Mouse (Mus musculus): ENCODE measurements around the gene Upp2.

The Upp2 gene

DNA sequence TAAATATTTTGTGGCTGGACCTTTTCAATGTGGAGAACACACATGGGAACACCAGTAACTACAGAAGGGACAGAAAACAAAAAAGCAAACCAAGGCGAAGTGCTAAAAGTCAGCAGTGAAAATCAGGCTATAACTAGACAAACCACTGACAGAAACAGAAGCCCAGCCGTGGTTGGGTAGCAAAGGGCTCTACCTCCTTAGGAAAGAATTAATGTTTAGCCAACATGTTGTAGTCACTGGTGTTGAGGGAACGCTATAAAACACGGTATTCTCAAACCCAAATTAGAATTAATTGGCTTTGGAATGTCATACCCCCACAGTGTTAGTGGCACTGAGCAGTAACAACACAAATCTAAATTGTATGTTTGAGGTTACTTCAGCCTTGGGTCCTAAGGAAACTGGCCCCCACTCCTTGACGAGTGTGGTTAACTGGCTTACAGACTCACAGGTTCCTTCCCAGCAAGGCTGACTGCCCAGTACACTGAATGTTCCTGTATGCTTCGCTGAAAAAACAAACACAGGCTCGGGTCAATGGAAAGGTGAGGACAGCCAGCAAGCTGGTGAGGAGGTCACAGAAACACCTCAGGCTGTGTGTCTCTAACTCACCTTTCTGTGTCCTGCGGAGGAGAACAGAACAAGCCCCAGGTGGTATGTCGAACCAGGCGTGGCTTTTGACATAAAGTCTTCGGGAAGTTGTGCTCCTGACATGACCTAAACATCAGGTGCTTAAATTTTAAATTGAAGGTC is 180.6 kb downstream of the Upp2 start:
- in situ Hi-C loops (cut with MboI; ENCODE audit: low sequenced_read_pairs), result no loop called here

DNA sequence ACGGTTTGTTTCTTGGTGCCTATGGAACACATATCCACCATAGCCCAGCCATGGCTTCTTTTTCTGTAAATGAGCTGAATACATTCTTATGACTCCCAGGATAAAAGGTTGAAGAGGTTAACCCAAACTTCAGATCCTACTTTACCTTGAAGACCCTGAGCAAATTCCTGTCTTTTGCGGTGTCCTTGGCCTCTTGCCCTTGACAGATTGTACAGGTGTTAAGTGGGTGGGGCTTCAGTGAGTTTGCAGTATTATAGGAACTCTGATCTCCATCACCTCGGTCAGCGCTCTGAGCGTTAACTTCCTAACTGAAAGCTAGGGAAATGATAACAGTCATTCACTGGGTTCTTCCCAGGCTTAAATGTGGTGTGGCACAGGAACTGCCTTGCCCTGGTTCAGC is 181.2 kb downstream of the Upp2 start:
- in situ Hi-C loops (cut with MboI; ENCODE audit: low sequenced_read_pairs), result no loop called here

DNA sequence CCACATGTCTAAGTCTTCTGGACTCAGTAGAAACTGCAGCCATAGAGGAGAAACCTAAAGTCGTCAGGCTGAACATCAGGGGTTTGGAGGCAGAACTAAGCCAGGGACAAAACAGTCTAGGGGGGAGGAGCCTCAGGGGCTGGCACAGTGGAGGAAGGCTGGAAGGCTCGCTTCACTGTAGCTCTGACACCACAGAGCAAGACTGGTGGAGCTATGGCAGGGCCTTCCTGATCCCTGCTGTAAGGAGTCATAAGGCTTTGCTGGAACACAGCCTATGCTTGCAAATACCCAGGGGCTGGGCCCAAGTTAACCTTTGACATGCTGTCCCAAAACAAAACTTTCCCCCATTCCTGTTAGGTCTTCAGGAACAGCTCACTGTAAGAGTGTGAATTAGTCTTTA is 185.8 kb downstream of the Upp2 start:
- in situ Hi-C loops (cut with MboI; ENCODE audit: low sequenced_read_pairs), result no loop called here

DNA sequence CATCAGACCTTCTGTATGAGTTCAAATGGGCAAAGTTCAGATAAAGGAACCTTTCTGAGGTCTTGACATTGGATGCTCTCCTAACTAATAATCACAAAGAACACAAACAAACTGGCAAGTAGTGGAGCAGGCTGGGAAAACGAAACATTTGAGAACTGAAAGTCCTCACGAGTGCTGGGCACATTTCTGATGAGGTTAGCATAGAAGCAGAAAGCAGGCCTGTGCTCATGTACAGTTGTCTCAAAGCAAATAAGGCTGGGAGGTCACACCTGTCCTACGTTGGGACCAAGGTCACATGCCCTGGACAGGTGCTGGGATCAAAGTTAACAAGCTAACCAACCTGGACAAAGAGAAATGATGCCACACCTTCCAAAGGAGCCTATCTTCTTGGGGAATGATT is 187.6 kb downstream of the Upp2 start:
- in situ Hi-C loops (cut with MboI; ENCODE audit: low sequenced_read_pairs), result no loop called here

- in situ Hi-C loops (cut with MboI; ENCODE audit: low sequenced_read_pairs), result no loop called here
Observed at GRCm38 (mm10) chr2:58758081-58758480, 191.0 kb downstream of the Upp2 start.

- in situ Hi-C loops (cut with MboI; ENCODE audit: low sequenced_read_pairs), result no loop called here
Observed at GRCm38 (mm10) chr2:58759676-58760075, 192.6 kb downstream of the Upp2 start.

DNA sequence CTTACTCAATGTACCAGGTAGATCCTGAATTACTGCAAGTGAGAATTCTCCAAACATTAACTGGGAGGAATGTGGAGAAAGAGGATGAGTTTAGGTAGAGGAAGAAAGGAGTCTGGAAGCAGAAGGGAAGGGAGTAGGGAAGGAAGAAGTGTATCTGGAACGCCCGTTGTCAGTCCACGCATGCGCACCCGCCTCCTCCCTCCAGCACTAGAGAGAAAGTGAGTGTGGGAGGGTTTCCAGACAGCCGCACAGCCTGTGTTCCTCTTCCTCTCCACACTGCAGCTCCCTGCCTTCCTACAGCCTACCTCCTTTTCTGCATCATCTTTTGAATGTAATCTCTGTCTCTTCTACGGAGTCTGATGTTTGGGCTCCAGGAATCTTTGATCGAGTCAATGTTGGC is 198.0 kb downstream of the Upp2 start:
- in situ Hi-C loops (cut with MboI; ENCODE audit: low sequenced_read_pairs), result no loop called here

DNA sequence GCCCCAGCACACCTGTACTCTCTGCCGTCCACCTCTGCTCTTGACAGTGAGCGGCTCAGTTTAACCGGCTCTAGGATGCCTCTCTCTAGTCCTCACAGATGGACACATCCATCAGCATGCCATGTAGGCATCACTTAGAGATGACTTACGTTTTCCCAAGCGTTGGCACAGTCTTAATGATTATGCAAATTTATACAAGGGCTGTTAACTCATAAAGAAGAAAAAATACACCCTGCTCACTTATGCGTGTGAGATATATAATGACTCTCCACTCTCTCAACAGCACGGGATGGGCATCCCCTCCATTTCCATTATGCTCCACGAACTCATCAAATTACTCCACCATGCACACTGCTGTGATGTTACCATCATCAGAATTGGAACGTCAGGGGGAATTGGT is 206.7 kb downstream of the Upp2 start:
- in situ Hi-C loops (cut with MboI; ENCODE audit: low sequenced_read_pairs), result no loop called here

GRCm38 (mm10) chr2:58778986-58779495 is 211.9 kb downstream of the Upp2 start:
- in situ Hi-C loops (cut with MboI; ENCODE audit: low sequenced_read_pairs), result no loop called here

- in situ Hi-C loops (cut with MboI; ENCODE audit: low sequenced_read_pairs), result no loop called here
Observed at GRCm38 (mm10) chr2:58783526-58783925, 216.4 kb downstream of the Upp2 start.

DNA sequence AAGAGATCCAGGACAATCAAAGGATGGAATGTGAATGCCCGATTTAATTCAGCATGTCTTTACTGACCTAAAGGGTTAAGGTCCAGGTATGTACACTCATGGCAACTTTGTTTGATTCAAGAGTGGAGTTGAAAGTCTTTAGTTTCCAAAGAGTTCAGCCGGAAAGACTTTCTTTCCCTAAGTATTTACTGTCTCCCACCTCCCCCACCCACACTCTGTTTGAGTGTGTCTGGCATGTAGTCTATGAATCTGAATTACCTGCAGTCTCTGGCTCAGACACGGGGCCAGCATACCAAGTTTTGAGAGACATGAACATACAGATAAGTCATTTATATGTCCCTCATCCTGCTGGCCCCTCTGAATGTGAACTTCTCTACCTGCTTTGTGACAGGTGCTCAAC is 219.1 kb downstream of the Upp2 start:
- in situ Hi-C loops (cut with MboI; ENCODE audit: low sequenced_read_pairs), result no loop called here

GRCm38 (mm10) chr2:58786681-58787080 is 219.6 kb downstream of the Upp2 start:
- in situ Hi-C loops (cut with MboI; ENCODE audit: low sequenced_read_pairs), result no loop called here

- in situ Hi-C loops (cut with MboI; ENCODE audit: low sequenced_read_pairs), result no loop called here
Observed at GRCm38 (mm10) chr2:58787360-58787759, 220.3 kb downstream of the Upp2 start.

DNA sequence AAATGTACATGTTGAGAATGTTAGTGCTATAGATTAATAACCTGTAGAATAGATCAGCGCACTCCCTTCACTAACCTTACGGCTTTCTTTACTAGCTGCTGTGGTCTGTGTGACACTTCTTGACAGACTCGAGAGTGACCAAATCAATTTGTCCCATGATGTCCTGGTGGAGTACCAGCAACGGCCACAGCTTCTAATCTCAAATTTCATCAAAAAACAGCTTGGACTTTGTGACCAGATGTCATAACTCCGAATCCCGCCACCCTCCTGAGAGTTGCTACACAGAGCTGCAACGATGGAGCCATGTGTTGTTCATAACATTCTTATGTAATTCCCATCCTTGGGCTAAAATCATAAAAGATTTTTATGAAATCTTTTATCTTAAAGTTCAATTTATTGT is 222.8 kb downstream of the Upp2 start:
- in situ Hi-C loops (cut with MboI; ENCODE audit: low sequenced_read_pairs), result no loop called here

GRCm38 (mm10) chr2:58790361-58790760 is 223.3 kb downstream of the Upp2 start:
- in situ Hi-C loops (cut with MboI; ENCODE audit: low sequenced_read_pairs), result no loop called here

DNA sequence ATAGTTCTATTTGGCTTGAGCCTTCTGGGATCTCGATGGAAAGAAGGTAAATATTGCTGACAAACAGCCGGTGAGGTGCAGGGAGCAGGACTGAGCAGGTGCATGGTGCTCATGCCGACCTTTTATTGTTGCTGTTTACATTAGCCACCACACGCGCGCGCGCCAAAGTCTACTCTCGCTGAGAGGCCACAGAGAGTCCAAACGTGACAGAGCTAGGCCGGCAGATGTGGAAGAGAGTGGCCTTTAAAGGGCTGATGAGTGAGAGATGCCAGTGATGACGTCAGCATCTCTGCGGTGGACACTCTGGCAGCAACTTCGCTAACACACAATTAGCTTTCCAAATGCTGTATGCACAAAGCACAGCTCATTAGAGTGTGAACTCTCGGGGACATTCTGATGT is 227.4 kb downstream of the Upp2 start:
- in situ Hi-C loops (cut with MboI; ENCODE audit: low sequenced_read_pairs), result no loop called here

DNA sequence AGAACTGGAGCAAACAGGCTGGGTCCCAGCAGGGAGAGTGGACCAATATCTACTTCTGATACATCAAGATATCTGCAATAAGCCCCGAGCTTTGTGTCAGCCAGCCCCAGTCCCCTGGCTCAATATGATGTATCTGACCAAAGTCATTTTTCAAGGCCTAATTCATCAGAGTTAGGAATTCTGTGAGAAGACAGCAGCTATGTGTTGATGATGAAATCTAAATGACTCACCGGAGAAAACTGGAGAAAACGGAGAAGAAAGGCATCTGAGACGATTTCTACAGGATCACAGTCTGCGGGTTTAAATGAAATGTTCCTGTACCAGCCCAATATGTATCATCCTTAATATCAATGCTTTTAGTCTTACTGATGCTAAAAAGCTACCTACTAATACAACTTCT is 228.3 kb downstream of the Upp2 start:
- in situ Hi-C loops (cut with MboI; ENCODE audit: low sequenced_read_pairs), result no loop called here

- in situ Hi-C loops (cut with MboI; ENCODE audit: low sequenced_read_pairs), result no loop called here
Observed at GRCm38 (mm10) chr2:58797506-58797905, 230.4 kb downstream of the Upp2 start.

- in situ Hi-C loops (cut with MboI; ENCODE audit: low sequenced_read_pairs), result no loop called here
Observed at GRCm38 (mm10) chr2:58799126-58799525, 232.0 kb downstream of the Upp2 start.

DNA sequence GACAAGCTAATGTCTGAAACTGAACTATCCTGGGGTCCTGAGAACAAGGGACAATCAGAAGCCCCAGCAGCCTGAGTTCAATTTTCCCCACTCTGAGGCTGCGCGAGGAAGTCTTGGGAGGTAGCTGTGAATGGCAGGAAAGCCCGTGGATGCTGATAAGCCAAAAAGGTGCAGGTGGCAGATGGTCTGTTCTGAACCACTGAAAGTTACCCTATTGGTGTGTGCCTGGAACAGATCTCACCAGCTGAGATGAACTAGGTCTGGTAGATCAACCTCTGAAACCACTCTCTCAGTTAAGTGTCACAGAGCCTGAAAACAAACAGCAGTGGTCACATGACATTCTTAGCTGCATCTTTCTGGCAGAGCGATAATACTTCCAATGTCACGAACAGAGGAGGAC is 232.5 kb downstream of the Upp2 start:
- in situ Hi-C loops (cut with MboI; ENCODE audit: low sequenced_read_pairs), result no loop called here

- in situ Hi-C loops (cut with MboI; ENCODE audit: low sequenced_read_pairs), result no loop called here
Observed at GRCm38 (mm10) chr2:58812941-58813340, 245.8 kb downstream of the Upp2 start.

GRCm38 (mm10) chr2:58828910-58829600 is 262.0 kb downstream of the Upp2 start:
- in situ Hi-C loops (cut with MboI; ENCODE audit: low sequenced_read_pairs), result no loop called here

Data from CH12F3 (cell line).